Mouse (Mus musculus) E14TG2a.4 (cell line): ENCODE measurements around the gene Nanos2.

Experiments
- CTCF ChIP-seq: conservative IDR thresholded peaks from 2 replicates; pipeline ENCODE4 v1.5.1; 2014; ENCODE audit warnings: low read length
- NANOG ChIP-seq: IDR thresholded peaks from 2 replicates; pipeline ENCODE4 v1.6.1; 2014; ENCODE audit warnings: borderline replicate concordance, low read length, mixed read lengths

GRCm38 (mm10) chr7:18965312-18965711 is 21.9 kb upstream of the Nanos2 start:
- no peak for TF ChIP-seq CTCF
- TF ChIP-seq NANOG: no peak
